Mouse (Mus musculus) limb, embryonic 11.5 days (tissue): ENCODE measurements around the gene AC141477.1. TPM values are rescaled to one million over a fixed set of nuclear protein-coding genes. Genes with fewer than 3 reads are reported as not detected.

ENCODE experiments used
- polyA plus RNA-seq: library from polyadenylated mRNA; unstranded; fragments of >200 nt; fragmentation: Nextera tagmentation; extraction: Ambion mirVana; gene quantifications from 2 replicates; pipeline ENCODE4 v1.2.1, GENCODE M21; 2014

The AC141477.1 gene
- polyA plus RNA-seq, 1 experiment from 2014 or later, result not detected

Other genes starting within 250 kb of the AC141477.1 start
- gene Prmt2, start 202.6 kb downstream of the AC141477.1 start, polyA plus RNA-seq, result 49.1 and 51.0 TPM in 2 replicates
- 0.13 and 0.23 TPM in 2 replicates for gene S100b, start 186.6 kb downstream of the AC141477.1 start, polyA plus RNA-seq
- 4.5 and 5.2 TPM in 2 replicates for gene Dip2a, start 95.2 kb downstream of the AC141477.1 start, polyA plus RNA-seq
- gene Pcnt, start 2.3 kb upstream of the AC141477.1 start, polyA plus RNA-seq, result 18.6 and 19.0 TPM in 2 replicates
- gene 2610028H24Rik, start 8.6 kb upstream of the AC141477.1 start, polyA plus RNA-seq, result not detected in 2 replicates
- gene Mcm3ap, start 28.5 kb upstream of the AC141477.1 start, polyA plus RNA-seq, result 70.2 and 87.6 TPM in 2 replicates
- gene Ybey, start 28.7 kb upstream of the AC141477.1 start, polyA plus RNA-seq, result 6.4 and 7.0 TPM in 2 replicates
- gene Lss, start 91.1 kb upstream of the AC141477.1 start, polyA plus RNA-seq, result 32.8 and 38.4 TPM in 2 replicates
- gene Spatc1l, start 121.8 kb upstream of the AC141477.1 start, polyA plus RNA-seq, result not detected in 2 replicates
- gene Ftcd, start 135.2 kb upstream of the AC141477.1 start, polyA plus RNA-seq, result not detected in 2 replicates
- gene Col6a2, start 183.2 kb upstream of the AC141477.1 start, polyA plus RNA-seq, result 10.1 and 10.3 TPM in 2 replicates